Mouse (Mus musculus): ENCODE results near the gene Cd274. TPM values are rescaled to one million over a fixed set of nuclear protein-coding genes. Genes with fewer than 3 reads are reported as not detected.

Gene Cd274
- polyA plus RNA-seq, 1 experiment = 9.0 TPM

- 87% methylated on average over 18 of the region's 18 CpGs for WGBS
- TF ChIP-seq CTCF (IDR thresholded peaks at IDR 0.05; ENCODE audit: insufficient read depth, low read length) (no peak), POLR2A (IDR thresholded peaks at IDR 0.05; ENCODE audit: borderline replicate concordance, extremely low read depth, low read depth, low read length) (no peak)
- no peak for DNase-seq
- Histone ChIP-seq H3K4me3 (replicated peaks; ENCODE audit: extremely low read depth, low read depth, low read length) (no peak overlapping the region), H3K4me1 (ENCODE audit: control insufficient read depth, insufficient read depth, low read length) (no peaks in the 10 kb centered on the region)
These were observed 69.7 kb downstream of the Cd274 start for GRCm38 (mm10) chr19:29436793-29437479.

Other genes with a start within 250 kb of the Cd274 start
- gene Jak2, start 115.6 kb upstream of the Cd274 start, polyA plus RNA-seq (2012; rRNA removed) = 7.3 and 8.9 TPM in 2 replicates
- gene Insl6, start 42.1 kb upstream of the Cd274 start, polyA plus RNA-seq (2012; rRNA removed) = 0.82 TPM in 1 of 2 replicates, not detected in the other
- gene Rln1, start 32.8 kb upstream of the Cd274 start, polyA plus RNA-seq (2012; rRNA removed) = not detected in 2 replicates
- 56.1 and 57.2 TPM in 2 replicates for gene Plgrkt, start 65 bp upstream of the Cd274 start, polyA plus RNA-seq (2012; rRNA removed)
- gene Pdcd1lg2, start 43.5 kb downstream of the Cd274 start, polyA plus RNA-seq (2012; rRNA removed) = 0.29 and 0.37 TPM in 2 replicates
- 12.3 and 19.1 TPM in 2 replicates for gene Ric1, start 154.8 kb downstream of the Cd274 start, polyA plus RNA-seq (2012; rRNA removed)

Data from lung, adult 2 months (tissue).